Mouse (Mus musculus): ENCODE data around the gene Myo18a. TPM values are rescaled to one million over a fixed set of nuclear protein-coding genes. Genes with fewer than 3 reads are reported as not detected.
A peak's percentile ranks its signal among the peaks of the same experiment; 100 is the strongest.

The Myo18a gene
- polyA plus RNA-seq, 1 experiment from 2014 or later: 21.1 TPM

DNA sequence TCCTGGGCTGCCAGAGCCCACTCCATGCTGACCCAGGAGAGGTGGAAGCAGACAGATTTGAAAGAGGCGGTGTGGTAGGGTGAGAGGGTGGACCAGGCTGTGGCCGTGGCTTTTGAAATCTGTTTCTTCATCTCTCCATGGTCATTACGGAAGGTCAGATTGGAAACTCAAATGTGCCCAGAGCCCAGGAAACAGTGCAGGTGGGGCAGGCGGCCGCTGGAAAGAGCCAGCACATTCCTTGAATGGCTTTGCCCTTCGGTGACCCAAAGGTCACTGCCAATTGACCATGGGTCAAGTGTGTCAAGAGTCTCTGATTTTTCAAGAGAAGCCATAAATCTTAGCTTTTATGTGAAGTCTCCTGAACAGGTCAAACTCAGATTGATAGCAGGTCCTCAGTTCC is 150.5 kb downstream of the Myo18a start:
- WGBS: 46% methylated on average over 6 of the region's 6 CpGs
- Histone ChIP-seq H3K27me3 (replicated peaks; ENCODE audit: control insufficient read depth, insufficient read depth, low read length) (peaks cover 47% of the 10 kb centered on the region), H3K9ac (ENCODE audit: low read length) (no peak overlapping the region), H3K27ac (ENCODE audit: low read depth) (no peak overlapping the region), H3K4me3 (ENCODE audit: low read depth, low read length) (no peak overlapping the region), H3K4me2 (ENCODE audit: low read length) (no peak overlapping the region), H3K4me1 (replicated peaks; ENCODE audit: control insufficient read depth, insufficient read depth, low read length) (no peaks in the 10 kb centered on the region), H3K9me3 (ENCODE audit: control insufficient read depth, low read length) (no peaks in the 10 kb centered on the region), H3K36me3 (ENCODE audit: control insufficient read depth, insufficient read depth, low read length) (no peaks in the 10 kb centered on the region)
- ATAC-seq (replicated peaks; ENCODE audit: low FRiP score, low TSS enrichment, low read depth) (no peak), DNase-seq (ENCODE audit: low spot score) (no peak)

DNA sequence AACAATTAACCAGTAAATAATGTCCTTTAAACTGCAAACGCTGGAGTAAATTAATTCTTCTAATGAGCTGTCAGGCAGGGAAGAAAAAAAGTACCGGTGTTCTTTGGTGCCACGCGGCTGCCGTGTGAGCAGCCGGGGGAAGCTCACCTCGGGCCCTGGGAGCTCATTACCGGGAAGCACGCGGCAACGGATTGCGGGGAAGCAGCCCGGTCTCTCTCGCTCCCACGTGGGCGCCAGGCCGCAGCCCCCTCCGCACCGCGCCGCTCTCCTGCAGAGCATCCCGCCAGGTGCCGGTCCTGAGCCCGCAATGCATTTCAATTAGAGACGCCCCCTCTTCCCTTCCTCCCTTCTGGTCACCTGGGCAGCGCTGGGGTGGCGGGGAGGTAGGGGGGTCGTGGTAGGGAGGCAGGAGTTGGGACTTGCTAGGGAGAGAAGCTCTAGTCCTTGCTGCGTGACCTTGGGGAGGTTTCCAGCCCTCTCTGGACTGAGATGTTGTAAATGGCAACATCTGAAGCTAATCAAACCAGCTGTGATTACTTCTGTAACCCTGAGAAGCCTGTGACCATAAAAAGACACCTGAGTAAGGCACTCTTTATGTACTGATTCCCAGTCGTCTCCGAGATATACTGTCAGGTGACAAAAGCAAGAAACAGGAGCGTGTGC is 151.7 kb downstream of the Myo18a start:
- DNase-seq (ENCODE audit: low spot score) (no peak), ATAC-seq (replicated peaks; ENCODE audit: low FRiP score, low TSS enrichment, low read depth) (no peak)
- H3K27ac ChIP-seq (ENCODE audit: low read depth): no peak overlapping the region
- 0 out of 2 replicates have a peak overlapping the region, but pooled peaks have one; percentile 18 for H3K4me2 ChIP-seq (ENCODE audit: low read length)
- no peaks in the 10 kb centered on the region for H3K4me1 ChIP-seq (replicated peaks; ENCODE audit: control insufficient read depth, insufficient read depth, low read length)
- H3K9ac ChIP-seq (ENCODE audit: low read length): no peak overlapping the region
- H3K4me3 ChIP-seq (ENCODE audit: low read depth, low read length): no peak overlapping the region; the same call in 1 of the 2 replicates
- 3% methylated on average over 30 of the region's 32 CpGs for WGBS
- H3K9me3 ChIP-seq (ENCODE audit: control insufficient read depth, low read length): no peaks in the 10 kb centered on the region
- peaks cover 47% of the 10 kb centered on the region for H3K27me3 ChIP-seq (replicated peaks; ENCODE audit: control insufficient read depth, insufficient read depth, low read length)
- H3K36me3 ChIP-seq (ENCODE audit: control insufficient read depth, insufficient read depth, low read length): no peaks in the 10 kb centered on the region

Other genes with a start within 250 kb of the Myo18a start
- 2.2 and 3.2 TPM in 2 replicates for gene Abhd15, start 248.1 kb upstream of the Myo18a start, polyA plus RNA-seq (2014; fragmentation: Nextera tagmentation; extraction: Ambion mirVana)
- gene Trp53i13, start 247.3 kb upstream of the Myo18a start, polyA plus RNA-seq (2014; fragmentation: Nextera tagmentation; extraction: Ambion mirVana): 27.3 and 32.5 TPM in 2 replicates
- not detected in 2 replicates for gene Gm10392, start 244.0 kb upstream of the Myo18a start, polyA plus RNA-seq (2014; fragmentation: Nextera tagmentation; extraction: Ambion mirVana)
- gene Taok1, start 155.4 kb upstream of the Myo18a start, polyA plus RNA-seq (2014; fragmentation: Nextera tagmentation; extraction: Ambion mirVana): 19.7 TPM in 2 replicates
- gene Nufip2, start 77.1 kb upstream of the Myo18a start, polyA plus RNA-seq (2014; fragmentation: Nextera tagmentation; extraction: Ambion mirVana): 6.4 and 6.7 TPM in 2 replicates
- 0.26 TPM in 1 of 2 replicates, not detected in the other for gene Cryba1, start 38.0 kb upstream of the Myo18a start, polyA plus RNA-seq (2014; fragmentation: Nextera tagmentation; extraction: Ambion mirVana)
- gene Gm10277, start 24.5 kb downstream of the Myo18a start, polyA plus RNA-seq (2014; fragmentation: Nextera tagmentation; extraction: Ambion mirVana): 1.0 and 1.3 TPM in 2 replicates
- 8.3 and 9.2 TPM in 2 replicates for gene Pipox, start 130.8 kb downstream of the Myo18a start, polyA plus RNA-seq (2014; fragmentation: Nextera tagmentation; extraction: Ambion mirVana)
- 1.0 and 1.4 TPM in 2 replicates for gene Sez6, start 167.6 kb downstream of the Myo18a start, polyA plus RNA-seq (2014; fragmentation: Nextera tagmentation; extraction: Ambion mirVana)
- 16.5 and 19.6 TPM in 2 replicates for gene Phf12, start 219.5 kb downstream of the Myo18a start, polyA plus RNA-seq (2014; fragmentation: Nextera tagmentation; extraction: Ambion mirVana)

Measured in intestine, embryonic 14.5 days (tissue).